Mouse (Mus musculus) frontal cortex, postnatal 14 days (tissue): Measurements from ENCODE around the gene Ilf3.

ENCODE experiments used
- DNase-seq, 2 experiments: peaks; one replicate each; pipeline ENCODE4 v3.0.0; 2022; ENCODE audit warnings: low spot score in 2 of 2

Gene Ilf3

DNA sequence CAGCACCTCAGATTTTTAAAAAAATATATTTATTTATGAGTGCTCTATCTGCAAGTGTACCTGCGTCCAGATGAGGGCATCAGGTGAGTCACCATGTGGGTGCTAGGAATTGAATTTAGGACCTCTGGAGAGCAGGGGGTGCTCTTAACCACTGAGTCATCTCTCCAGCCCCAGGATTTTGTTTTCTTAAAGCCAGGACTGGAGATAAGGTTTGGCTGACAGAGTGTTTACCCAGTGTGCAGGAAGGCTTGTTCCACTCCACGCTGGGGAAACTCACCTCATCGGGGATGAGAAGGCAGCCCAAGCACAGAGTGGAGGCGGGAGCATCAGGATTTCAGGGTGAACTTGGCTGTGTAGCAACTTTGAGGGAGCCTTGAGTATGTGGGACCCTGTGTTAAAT, 27.3 kb upstream of the Ilf3 start:
- DNase-seq = no peak

DNA sequence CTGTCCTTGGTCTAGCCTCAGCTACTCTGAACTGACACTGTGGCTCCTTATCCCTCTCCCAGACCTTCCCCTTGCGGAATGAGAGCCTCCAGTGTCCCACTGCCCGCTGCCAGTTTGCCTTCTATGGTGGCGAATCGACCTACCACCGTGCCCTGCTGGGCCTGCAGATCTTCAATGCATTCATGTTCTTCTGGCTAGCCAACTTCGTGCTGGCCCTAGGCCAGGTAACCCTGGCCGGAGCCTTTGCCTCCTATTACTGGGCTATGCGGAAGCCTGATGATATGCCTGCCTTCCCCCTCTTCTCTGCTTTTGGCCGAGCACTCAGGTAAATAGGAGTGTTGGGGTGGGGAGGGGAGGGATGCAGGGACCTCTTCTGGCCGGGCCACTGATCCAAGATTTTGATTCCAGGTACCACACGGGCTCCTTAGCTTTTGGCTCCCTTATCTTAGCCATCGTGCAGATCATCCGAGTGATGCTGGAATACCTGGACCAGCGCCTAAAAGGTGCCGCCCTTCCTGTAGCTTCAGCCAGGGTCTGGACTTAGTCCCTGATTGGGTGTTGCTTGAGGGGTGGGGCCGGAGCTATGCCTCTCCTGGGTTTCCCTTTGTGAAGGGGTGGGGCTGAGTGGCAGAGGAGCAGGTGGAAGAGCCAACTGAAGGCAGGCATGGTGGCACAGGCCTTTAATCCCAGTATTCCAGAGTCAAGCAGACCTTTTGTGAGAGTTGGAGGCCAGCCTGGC, 20.9 kb upstream of the Ilf3 start:
- no peak for DNase-seq

DNA sequence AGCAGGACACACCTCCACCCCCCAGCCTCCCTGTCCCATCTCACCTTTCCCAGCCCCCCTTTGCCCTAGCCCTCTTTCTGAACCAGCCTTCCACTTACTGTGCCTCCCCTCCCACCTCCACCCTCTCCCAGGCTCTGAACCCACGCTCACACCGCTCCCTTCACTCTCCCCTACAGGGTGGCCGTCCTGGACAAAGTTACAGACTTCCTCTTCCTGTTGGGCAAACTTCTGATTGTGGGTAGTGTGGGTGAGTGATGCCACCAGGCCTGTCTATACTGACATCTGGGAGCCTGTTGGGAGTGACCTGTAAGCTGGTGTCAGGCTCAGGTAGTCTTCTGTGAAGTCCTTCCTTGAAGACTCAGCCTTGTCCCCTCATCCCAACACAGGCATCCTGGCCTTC, 19.5 kb upstream of the Ilf3 start:
- DNase-seq = no peak

DNA sequence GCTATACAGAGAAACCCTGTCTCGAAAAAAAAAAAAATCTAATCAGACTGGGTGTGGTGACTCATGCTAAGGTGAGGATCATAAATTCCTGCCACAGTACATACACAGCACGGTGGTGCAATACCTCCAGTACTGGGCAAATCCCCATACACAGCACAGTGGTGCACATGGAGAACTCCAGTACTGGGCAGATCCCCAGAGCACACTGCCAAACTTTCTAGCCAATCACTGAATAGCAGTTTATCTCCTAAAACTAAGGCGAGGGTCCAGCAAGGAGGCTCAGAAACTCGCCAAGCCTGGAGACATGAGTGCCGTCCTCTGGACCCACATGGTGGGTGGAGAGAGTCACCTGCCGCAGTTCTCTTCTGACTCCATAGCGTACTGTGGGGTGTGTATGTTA, 16.5 kb upstream of the Ilf3 start:
- DNase-seq = no peak

DNA sequence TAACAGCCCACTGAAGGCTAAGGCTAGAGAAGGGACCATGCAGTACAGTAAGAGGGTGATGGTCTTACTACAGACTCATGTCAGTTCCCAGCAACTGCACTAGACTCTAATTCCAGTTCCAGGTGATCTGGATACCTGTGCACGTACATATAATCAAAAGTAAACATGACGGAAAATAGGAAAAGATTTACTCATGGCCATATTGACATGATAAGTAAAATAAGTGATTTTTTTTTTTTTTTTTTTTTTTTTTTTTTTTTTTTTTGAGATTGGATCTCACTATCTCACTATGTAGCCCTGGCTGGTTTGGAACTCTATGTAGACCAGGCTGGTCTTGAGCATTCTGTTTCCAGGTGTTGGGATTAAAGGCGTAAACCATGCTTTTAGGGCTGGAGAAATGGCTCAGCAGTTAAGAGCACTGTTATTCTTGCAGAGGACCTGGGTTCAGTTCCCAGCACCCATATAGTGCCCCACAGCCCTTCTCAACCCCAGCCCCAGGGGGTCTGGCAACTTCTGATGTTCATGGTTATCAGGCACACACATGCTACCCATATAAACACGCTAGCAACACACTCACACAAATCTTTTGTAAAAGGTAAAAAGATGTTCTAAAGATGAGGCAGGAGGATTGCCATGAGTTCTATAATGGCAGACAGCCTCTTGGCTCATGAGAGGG, 15.8 kb upstream of the Ilf3 start:
- DNase-seq = no peak

DNA sequence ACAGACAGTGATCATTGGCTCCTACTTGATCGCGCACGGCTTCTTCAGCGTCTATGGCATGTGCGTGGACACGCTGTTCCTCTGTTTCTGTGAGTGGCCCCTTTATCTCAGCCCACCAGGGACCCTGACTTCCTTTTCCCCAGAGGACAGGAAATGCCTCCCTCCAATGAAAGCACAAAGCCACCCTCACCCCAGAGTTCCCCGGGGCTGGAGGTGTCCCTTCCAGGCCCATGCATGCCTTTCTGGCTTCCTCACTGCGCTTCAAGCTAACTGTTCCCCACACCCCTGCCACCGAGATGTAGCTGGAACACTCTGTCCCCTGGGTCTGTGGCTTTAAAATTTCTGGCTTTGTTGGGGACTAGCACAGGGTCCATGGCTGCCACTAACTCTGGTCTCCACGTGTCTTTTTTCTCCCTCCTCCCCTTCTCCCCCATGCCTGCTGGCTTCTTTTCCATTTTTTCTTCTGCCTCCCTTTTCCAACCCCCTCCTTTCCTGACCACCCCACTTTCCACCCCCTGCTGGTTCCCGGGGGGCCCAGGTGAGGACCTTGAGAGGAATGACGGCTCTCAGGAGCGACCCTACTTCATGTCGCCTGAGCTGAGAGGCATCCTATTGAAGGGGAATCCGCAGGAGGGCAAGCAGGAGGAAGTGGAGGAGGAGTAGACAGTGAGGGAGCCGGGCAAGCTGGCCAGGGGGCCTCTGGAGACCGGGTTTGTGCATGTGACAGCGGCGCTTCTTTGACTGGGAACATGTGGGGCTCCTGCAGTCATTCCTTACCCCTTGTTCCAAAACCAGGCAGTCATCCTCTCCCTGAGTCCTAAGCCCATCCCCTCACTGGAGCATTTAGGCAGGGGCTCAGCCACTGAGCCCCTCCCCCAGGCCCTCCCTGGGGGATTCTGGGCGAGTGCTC, 15.0 kb upstream of the Ilf3 start:
- DNase-seq = no peak

DNA sequence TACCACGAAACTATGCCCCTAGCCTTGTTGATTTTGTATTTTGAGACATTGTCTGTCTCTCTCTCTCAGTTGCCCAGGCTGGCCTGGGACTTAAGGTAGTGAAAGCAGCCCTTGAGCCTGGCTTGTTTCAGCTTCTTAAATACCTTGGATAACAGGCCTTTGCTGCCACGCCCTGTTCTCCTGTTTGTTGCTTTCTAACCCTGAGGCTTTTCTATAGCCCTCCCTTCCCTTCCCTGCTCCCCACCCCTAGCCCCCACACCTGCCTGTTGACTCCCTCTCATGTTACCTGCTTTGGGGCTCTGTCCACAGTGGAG, 14.3 kb upstream of the Ilf3 start:
- DNase-seq = no peak

DNA sequence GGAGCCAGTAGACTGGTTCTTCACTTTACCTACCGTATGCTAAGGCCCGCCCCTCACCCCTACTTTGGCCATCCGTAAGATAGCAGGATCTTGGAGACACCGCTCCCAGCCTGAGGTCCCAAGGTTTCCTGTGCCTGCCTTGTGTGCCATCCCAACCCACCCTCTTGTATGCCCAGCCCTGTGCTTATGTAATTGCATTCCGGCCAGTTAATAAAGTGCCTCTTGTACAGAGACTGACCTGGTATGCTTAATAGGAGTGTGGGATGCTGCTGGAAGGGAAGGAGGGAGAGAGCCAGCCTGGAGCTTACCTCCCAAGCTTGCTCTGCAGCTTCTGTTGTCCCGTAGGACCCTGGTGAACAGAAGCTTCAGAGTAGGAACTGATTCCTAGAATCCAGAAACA, 12.9 kb upstream of the Ilf3 start:
- DNase-seq = no peak

DNA sequence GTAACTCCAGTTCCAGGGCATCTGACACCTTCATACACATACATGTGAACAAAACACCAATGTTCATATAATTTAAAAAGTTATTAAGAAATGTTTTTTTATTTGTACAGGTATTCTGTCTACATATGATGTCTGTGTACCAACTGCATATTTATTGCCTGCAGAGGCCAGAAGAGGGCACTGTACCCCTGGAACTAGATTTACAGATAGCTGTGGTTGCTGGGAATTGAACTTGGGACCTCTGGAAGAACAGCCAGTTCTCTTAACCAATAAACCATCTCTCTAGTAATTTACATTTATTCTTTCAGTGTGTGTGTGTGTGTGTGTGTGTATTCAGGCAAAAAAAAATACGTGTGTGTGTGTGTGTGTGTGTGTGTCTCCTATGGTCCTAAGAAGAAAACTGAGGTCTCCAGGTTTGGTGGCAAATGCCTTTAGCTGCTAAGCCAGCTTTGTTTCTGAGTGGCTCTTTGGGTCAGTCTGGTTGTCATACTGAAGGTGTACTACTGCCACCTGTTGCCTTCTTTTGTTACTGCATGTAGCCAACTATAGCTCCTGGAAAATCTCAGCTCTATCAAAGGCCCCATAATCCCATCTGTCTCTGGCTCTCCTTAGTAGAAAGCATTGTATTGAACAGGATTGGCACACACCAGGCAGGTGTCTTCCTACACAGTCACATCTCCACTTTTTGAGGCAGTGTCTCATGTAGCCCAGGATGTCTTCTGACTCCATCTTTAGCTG, 10.5 kb upstream of the Ilf3 start:
- peak in 1 of 2 experiments; percentile 30 for DNase-seq

DNA sequence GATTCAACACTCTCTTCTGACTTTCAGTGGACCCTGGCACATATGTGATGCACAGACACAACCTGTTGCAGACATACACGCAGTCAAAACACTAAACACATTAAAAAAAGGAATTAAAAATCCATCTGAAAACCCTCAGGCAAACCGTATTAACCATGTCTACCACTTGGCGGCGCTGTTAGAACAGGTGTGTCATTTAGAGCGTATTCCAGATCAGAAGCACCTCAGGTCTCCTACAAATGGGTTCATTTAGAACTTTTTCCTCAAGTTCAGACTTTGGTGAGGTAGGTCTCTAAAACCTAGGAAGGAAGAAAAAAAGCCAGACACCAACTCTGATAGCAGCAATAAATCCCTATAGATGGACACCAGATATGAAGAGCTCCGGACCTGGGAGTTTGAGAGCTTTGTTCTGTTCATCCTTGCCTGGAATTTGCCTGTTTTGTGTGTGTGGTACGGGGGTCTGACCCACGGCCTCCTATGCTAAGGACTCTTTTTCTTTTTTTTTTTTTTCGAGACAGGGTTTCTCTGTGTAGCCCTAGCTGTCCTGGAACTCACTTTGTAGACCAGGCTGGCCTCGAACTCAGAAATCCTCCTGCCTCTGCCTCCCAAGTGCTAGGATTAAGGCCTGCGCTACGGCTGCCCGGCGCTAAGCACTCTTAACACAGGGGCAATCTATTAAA, 990 bp upstream of the Ilf3 start:
- peak in 1 of 2 experiments; percentile 54 for DNase-seq

DNA sequence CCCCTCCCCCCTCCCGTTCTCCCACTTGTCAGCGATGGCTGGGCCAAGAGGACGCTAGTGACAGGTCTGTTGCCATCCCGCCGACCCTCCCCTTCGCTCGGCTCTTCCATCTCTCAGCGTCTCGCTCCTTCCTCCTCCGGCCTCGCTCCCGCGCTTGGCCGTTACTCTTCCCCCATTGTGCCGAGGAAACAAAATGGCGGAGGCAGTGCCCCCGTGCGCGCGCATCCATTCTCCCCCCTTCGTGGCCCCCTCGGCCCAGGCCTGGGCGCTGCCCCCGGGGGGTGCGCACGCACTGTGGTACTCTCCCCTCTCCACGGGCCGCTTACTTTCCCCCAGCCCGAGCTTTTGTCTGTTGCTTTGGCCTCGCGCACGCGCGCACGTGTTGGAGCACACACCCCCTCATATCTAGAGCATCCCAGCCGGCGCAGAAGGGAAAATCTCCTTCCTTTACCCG, 487 bp downstream of the Ilf3 start:
- peak; percentile 63 to 64 for DNase-seq

DNA sequence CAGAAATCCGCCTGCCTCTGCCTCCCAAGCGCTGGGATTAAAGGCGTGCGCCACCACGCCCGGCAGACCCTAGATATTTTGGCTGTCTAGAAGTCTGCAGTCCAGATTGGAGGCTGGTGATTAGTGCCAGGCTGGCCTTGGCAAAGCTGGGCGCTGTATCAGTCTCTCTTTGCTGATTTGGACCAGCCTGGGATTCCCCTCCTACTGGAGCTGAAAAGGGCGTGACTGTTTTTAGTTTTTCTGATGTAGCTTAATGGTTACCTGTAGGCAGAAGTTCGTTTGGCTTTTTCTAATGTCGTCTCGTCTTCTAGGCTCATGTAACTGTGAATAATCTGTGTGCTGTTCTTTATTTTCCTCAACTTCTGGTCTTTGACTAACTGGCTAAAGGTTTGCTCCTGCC, 1.4 kb downstream of the Ilf3 start:
- DNase-seq = no peak

DNA sequence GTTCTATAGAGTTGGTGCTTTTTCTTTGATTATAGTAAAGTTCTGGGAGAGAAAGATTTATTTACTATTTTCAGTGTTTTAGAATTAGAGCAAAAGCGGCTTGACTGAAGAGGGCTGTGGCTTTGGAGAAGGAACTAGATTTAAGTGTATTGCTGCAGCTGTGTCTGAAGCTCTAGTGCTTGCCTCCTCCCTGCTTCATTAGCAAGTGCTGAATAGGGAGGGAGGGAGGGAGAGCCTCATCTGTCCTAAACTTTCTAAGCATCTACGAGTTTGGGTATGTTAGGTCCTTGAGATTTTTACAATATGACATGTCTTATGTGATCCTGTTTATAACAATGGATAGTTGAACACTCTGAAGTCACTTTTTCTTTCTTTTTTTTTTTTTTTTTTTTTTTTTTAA, 3.2 kb downstream of the Ilf3 start:
- no peak for DNase-seq

DNA sequence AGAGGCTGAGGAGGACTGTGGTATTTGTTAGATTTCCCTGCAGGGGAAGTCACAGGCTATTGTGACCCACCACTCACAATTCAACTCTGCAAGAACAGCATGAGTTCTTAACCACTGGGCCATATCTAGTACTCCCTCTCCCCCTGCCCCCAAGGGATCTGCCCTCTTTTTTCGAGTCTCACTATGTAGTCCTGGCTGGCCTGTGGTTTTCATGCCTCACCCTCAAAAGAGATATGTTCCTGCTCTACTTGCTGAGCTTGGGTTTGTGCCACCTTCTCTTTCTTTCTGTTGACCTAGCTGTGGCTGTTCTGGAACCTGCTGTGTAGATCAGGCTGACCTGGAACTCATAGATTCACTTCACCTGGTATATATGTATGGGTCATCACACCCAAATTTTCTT, 4.8 kb downstream of the Ilf3 start:
- no peak for DNase-seq

DNA sequence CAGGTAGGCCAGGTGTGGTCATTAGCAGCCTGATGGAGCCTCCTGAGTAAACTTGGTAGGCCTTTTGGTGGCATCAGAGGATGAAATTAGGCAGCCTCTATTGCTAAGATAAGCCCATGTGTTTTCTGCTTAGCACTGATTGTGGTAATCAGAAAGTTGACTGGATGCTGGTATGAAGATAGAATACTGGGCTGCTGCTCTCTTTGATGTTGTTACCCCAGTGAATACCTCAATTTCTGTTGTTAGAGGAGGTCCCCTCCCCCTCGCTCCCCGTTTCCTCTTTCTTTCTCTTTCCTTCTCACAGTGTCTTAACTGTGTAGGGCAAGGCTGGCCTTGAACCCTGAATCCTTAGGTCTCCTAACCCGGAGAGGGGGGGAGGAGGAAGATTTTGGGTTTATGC, 11.5 kb downstream of the Ilf3 start:
- no peak for DNase-seq

DNA sequence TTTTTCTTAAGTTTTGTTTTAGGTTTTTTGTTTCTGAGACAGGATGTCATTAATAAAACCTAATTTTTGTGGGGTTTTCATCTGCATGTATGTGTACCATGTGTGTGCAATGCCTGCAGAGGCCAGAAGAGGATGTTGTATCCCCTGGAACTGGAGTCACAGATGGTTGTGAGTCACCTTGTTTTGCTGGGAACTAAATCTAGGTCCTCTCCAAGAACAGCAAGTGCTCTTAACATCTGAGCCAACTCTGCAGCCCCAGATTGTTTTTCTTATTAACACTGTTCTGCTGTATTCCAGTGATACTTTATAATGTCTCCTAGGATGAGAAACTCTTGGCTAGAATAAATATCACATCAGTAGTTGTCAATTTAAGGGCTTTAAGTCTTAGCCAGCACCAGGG, 13.2 kb downstream of the Ilf3 start:
- DNase-seq = no peak

DNA sequence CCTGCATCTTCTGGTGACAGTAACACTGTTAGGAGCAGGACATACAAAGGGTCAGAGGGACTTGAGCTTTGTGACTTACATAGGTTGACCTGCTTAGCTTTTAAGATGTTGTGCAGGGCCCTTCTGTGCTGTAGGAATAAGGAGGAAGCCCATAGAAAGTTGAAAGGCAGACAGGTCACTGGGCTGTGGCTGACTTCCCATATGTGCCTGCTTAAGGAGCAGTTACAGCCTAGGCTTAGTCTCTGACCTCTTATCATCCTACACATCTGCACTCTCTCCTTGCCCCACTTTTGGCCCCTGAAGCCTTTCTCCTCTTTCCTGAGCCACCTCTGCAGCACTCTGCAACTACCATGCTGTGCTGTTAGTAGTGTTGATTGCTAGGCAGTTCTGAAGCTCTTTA, 16.3 kb downstream of the Ilf3 start:
- DNase-seq = no peak

DNA sequence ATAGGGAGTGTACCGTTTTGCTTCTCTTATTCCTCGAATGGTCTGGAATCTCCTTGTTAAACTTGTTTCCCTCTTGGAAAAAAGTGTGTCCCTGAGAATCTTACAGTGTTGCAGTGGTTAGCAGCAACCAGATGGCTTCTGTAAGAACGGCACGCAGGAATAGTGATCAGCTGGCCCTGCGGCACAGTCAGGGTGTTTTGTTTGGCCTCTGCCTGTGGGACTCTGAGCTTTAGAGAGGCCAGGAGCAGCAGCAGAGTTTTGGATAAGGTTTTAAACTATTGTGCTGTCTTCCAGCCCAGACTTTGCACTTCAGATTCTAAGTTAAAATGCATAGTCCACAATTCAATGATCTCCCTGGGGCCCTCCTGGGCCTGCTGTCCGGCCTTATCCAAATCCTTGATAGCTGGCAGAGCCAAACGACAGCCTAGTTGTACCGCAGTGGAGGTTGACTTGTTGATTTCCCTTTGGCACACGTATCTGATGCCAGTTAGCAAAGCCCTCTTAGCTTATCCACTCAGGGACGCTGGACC, 25.0 kb downstream of the Ilf3 start:
- no peak for DNase-seq

DNA sequence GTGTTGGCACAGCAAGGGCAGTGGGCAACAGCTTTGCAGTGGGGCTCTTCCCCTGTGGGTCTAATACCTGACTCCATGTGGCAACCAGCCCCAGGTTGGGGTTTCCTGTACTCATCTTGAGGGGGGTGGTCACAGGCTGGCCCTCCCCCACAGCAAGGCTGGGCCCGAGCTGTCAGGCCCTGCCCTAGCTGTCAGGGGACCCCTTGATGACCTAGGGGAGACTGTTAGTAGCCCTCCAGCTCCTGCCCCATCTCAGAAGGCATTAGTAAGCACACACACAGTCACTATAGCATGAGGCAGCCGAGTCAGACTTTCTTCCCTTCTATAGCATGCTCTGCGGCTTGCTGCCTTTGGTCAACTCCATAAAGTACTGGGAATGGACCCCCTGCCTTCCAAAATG, 28.0 kb downstream of the Ilf3 start:
- DNase-seq = no peak

DNA sequence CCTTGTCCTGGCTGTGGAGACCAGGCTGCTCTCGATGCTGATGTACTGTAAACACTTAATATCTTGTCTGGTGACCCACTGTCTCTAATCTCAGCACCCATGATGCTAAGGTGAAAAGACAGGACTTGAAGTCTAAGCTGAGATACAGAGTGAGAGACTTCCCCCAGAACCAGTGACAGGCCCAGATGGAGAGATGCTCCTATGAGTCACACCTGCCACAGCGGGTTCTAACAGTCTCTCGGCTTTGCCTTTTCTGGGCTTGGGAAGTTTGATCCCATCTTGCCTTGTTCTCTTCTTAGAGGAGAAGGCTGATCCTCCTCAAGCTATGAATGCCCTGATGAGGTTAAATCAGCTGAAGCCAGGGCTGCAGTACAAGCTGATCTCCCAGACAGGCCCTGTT, 29.5 kb downstream of the Ilf3 start:
- no peak for DNase-seq

DNA sequence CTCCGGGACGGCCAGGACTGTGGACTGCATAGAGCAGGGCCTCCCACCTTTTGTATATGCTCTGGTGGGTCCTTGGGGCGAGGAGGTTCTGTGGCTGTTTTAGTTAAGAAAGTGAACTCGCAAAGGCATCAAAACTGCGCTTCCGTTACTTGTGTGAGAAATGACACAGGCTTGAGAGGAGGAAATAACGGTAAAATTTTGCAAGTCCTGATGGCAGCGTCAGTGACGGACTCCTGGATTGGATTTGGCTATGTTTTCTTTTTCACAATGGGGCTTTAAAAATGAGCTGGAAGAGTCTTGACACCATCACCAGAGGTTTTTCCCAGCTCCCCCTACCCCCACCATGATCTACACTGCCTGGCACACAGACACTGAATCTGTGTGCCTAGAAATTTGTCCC, 33.4 kb downstream of the Ilf3 start:
- DNase-seq = no peak
